Mouse (Mus musculus): ENCODE results near the gene Slc35g1. TPM values are rescaled to one million over a fixed set of nuclear protein-coding genes. Genes with fewer than 3 reads are reported as not detected.
A peak's percentile ranks its signal among the peaks of the same experiment; 100 is the strongest.

Gene Slc35g1
- 7.8 and 7.9 TPM in 2 replicates for polyA plus RNA-seq (2015; fragmentation: Nextera tagmentation; extraction: Ambion mirVana)

- ATAC-seq (ENCODE audit: low FRiP score, low TSS enrichment), result peak; percentile 94
- Histone ChIP-seq H3K27ac (ENCODE audit: low read length) (peak within 1 kb of the TSS; percentile 61; the same call in 1 of the 2 replicates), H3K27me3 (ENCODE audit: insufficient read depth, low read length) (no peaks in the 10 kb centered on the region), H3K4me2 (replicated peaks; ENCODE audit: low read depth, low read length) (peak within 1 kb of the TSS; percentile 91), H3K9me3 (ENCODE audit: low read length) (no peaks in the 10 kb centered on the region), H3K4me3 (ENCODE audit: low read length) (peak within 1 kb of the TSS; percentile 70), H3K36me3 (ENCODE audit: insufficient read depth, low read length) (no peaks in the 10 kb centered on the region), H3K4me1 (ENCODE audit: insufficient read depth, low read length) (0 out of 2 replicates have a peak, but pooled peaks cover 5% of the 10 kb centered on the region), H3K9ac (replicated peaks; ENCODE audit: low read length) (peak within 1 kb of the TSS; percentile 77)
- under 1% methylated on average over 63 of the region's 90 CpGs for WGBS
Measured at GRCm38 (mm10) chr19:38395701-38396632, at the start of gene Slc35g1. Gene Slc35g1, plus strand, starts transcription at chr19:38395980.

GRCm38 (mm10) chr19:38348271-38349012 is 47.3 kb upstream of the Slc35g1 start:
- H3K9me3 ChIP-seq (ENCODE audit: low read length), result peaks cover 10% of the 10 kb centered on the region; the same call in 1 of the 2 replicates
- ATAC-seq (ENCODE audit: low FRiP score, low TSS enrichment), result 0 out of 2 replicates have a peak, but pooled peaks have one; percentile 27
- H3K27me3 ChIP-seq (ENCODE audit: insufficient read depth, low read length), result peaks cover 12% of the 10 kb centered on the region
- H3K9ac ChIP-seq (replicated peaks; ENCODE audit: low read length), result no peak overlapping the region
- 0 out of 2 replicates have a peak, but pooled peaks cover 3% of the 10 kb centered on the region for H3K4me1 ChIP-seq (ENCODE audit: insufficient read depth, low read length)
- H3K4me2 ChIP-seq (replicated peaks; ENCODE audit: low read depth, low read length), result no peak overlapping the region
- 35% methylated on average over 13 of the region's 13 CpGs for WGBS
- no peak overlapping the region for H3K27ac ChIP-seq (ENCODE audit: low read length)
- no peak overlapping the region for H3K4me3 ChIP-seq (ENCODE audit: low read length)
- no peaks in the 10 kb centered on the region for H3K36me3 ChIP-seq (ENCODE audit: insufficient read depth, low read length)

GRCm38 (mm10) chr19:38349013-38349341 is 46.8 kb upstream of the Slc35g1 start:
- H3K27ac ChIP-seq (ENCODE audit: low read length), result no peak overlapping the region
- no peak for ATAC-seq (ENCODE audit: low FRiP score, low TSS enrichment)
- H3K4me2 ChIP-seq (replicated peaks; ENCODE audit: low read depth, low read length), result no peak overlapping the region
- H3K9me3 ChIP-seq (ENCODE audit: low read length), result peaks cover 10% of the 10 kb centered on the region; the same call in 1 of the 2 replicates
- H3K27me3 ChIP-seq (ENCODE audit: insufficient read depth, low read length), result peaks cover 9% of the 10 kb centered on the region
- 73% methylated on average over 5 of the region's 5 CpGs for WGBS
- no peak overlapping the region for H3K4me3 ChIP-seq (ENCODE audit: low read length)
- H3K9ac ChIP-seq (replicated peaks; ENCODE audit: low read length), result no peak overlapping the region
- H3K4me1 ChIP-seq (ENCODE audit: insufficient read depth, low read length), result 0 out of 2 replicates have a peak, but pooled peaks cover 3% of the 10 kb centered on the region
- no peaks in the 10 kb centered on the region for H3K36me3 ChIP-seq (ENCODE audit: insufficient read depth, low read length)

GRCm38 (mm10) chr19:38351202-38351601 is 44.6 kb upstream of the Slc35g1 start:
- H3K27me3 ChIP-seq (ENCODE audit: insufficient read depth, low read length), result peaks cover 7% of the 10 kb centered on the region
- H3K4me1 ChIP-seq (ENCODE audit: insufficient read depth, low read length), result 0 out of 2 replicates have a peak, but pooled peaks cover 3% of the 10 kb centered on the region
- no peak for ATAC-seq (ENCODE audit: low FRiP score, low TSS enrichment)
- no peak overlapping the region for H3K9ac ChIP-seq (replicated peaks; ENCODE audit: low read length)
- no peak overlapping the region for H3K4me3 ChIP-seq (ENCODE audit: low read length)
- H3K4me2 ChIP-seq (replicated peaks; ENCODE audit: low read depth, low read length), result no peak overlapping the region
- no peak overlapping the region for H3K27ac ChIP-seq (ENCODE audit: low read length)
- no peaks in the 10 kb centered on the region for H3K36me3 ChIP-seq (ENCODE audit: insufficient read depth, low read length)
- no peaks in the 10 kb centered on the region for H3K9me3 ChIP-seq (ENCODE audit: low read length)
- 88% methylated on average over 2 of the region's 2 CpGs for WGBS

GRCm38 (mm10) chr19:38351728-38352127 is 44.1 kb upstream of the Slc35g1 start:
- no peak for ATAC-seq (ENCODE audit: low FRiP score, low TSS enrichment)
- no peak overlapping the region for H3K27ac ChIP-seq (ENCODE audit: low read length)
- no peak overlapping the region for H3K4me3 ChIP-seq (ENCODE audit: low read length)
- no peaks in the 10 kb centered on the region for H3K36me3 ChIP-seq (ENCODE audit: insufficient read depth, low read length)
- peaks cover 7% of the 10 kb centered on the region for H3K27me3 ChIP-seq (ENCODE audit: insufficient read depth, low read length)
- H3K4me2 ChIP-seq (replicated peaks; ENCODE audit: low read depth, low read length), result no peak overlapping the region
- WGBS, result 88% methylated on average over 3 of the region's 3 CpGs
- no peak overlapping the region for H3K9ac ChIP-seq (replicated peaks; ENCODE audit: low read length)
- 0 out of 2 replicates have a peak, but pooled peaks cover 3% of the 10 kb centered on the region for H3K4me1 ChIP-seq (ENCODE audit: insufficient read depth, low read length)
- no peaks in the 10 kb centered on the region for H3K9me3 ChIP-seq (ENCODE audit: low read length)

GRCm38 (mm10) chr19:38352495-38353130 is 43.2 kb upstream of the Slc35g1 start:
- WGBS, result 42% methylated on average over 6 of the region's 6 CpGs
- ATAC-seq (ENCODE audit: low FRiP score, low TSS enrichment), result peak; percentile 46; the same call in 1 of the 2 replicates

GRCm38 (mm10) chr19:38354279-38354678 is 41.5 kb upstream of the Slc35g1 start:
- Histone ChIP-seq H3K4me3 (ENCODE audit: low read length) (no peak overlapping the region), H3K4me1 (ENCODE audit: insufficient read depth, low read length) (no peaks in the 10 kb centered on the region), H3K9ac (replicated peaks; ENCODE audit: low read length) (no peak overlapping the region), H3K36me3 (ENCODE audit: insufficient read depth, low read length) (no peaks in the 10 kb centered on the region), H3K4me2 (replicated peaks; ENCODE audit: low read depth, low read length) (no peak overlapping the region), H3K27me3 (ENCODE audit: insufficient read depth, low read length) (peaks cover 7% of the 10 kb centered on the region), H3K27ac (ENCODE audit: low read length) (no peak overlapping the region), H3K9me3 (ENCODE audit: low read length) (no peaks in the 10 kb centered on the region)
- ATAC-seq (ENCODE audit: low FRiP score, low TSS enrichment), result no peak
- 90% methylated on average over 1 of the region's 1 CpGs for WGBS

More at GRCm38 (mm10) chr19:38352495-38353130, 43.2 kb upstream of the Slc35g1 start:
- Histone ChIP-seq H3K9me3 (ENCODE audit: low read length) (no peaks in the 10 kb centered on the region), H3K9ac (replicated peaks; ENCODE audit: low read length) (no peak overlapping the region), H3K4me2 (replicated peaks; ENCODE audit: low read depth, low read length) (no peak overlapping the region), H3K4me1 (ENCODE audit: insufficient read depth, low read length) (0 out of 2 replicates have a peak, but pooled peaks cover 3% of the 10 kb centered on the region), H3K36me3 (ENCODE audit: insufficient read depth, low read length) (no peaks in the 10 kb centered on the region), H3K4me3 (ENCODE audit: low read length) (no peak overlapping the region), H3K27me3 (ENCODE audit: insufficient read depth, low read length) (peaks cover 7% of the 10 kb centered on the region), H3K27ac (ENCODE audit: low read length) (no peak overlapping the region)

GRCm38 (mm10) chr19:38354819-38355360 is 40.9 kb upstream of the Slc35g1 start:
- Histone ChIP-seq H3K9ac (replicated peaks; ENCODE audit: low read length) (no peak overlapping the region), H3K36me3 (ENCODE audit: insufficient read depth, low read length) (no peaks in the 10 kb centered on the region), H3K4me3 (ENCODE audit: low read length) (no peak overlapping the region), H3K9me3 (ENCODE audit: low read length) (no peaks in the 10 kb centered on the region), H3K27ac (ENCODE audit: low read length) (no peak overlapping the region), H3K4me1 (ENCODE audit: insufficient read depth, low read length) (no peaks in the 10 kb centered on the region), H3K27me3 (ENCODE audit: insufficient read depth, low read length) (peaks cover 7% of the 10 kb centered on the region), H3K4me2 (replicated peaks; ENCODE audit: low read depth, low read length) (no peak overlapping the region)
- ATAC-seq (ENCODE audit: low FRiP score, low TSS enrichment), result no peak
- WGBS, result 80% methylated on average over 10 of the region's 10 CpGs

GRCm38 (mm10) chr19:38356211-38356828 is 39.5 kb upstream of the Slc35g1 start:
- Histone ChIP-seq H3K4me1 (ENCODE audit: insufficient read depth, low read length) (no peaks in the 10 kb centered on the region), H3K4me2 (replicated peaks; ENCODE audit: low read depth, low read length) (no peak overlapping the region), H3K27ac (ENCODE audit: low read length) (no peak overlapping the region), H3K9me3 (ENCODE audit: low read length) (no peaks in the 10 kb centered on the region), H3K36me3 (ENCODE audit: insufficient read depth, low read length) (no peaks in the 10 kb centered on the region), H3K9ac (replicated peaks; ENCODE audit: low read length) (no peak overlapping the region), H3K27me3 (ENCODE audit: insufficient read depth, low read length) (no peaks in the 10 kb centered on the region; the same call in 1 of the 2 replicates), H3K4me3 (ENCODE audit: low read length) (no peak overlapping the region)
- ATAC-seq (ENCODE audit: low FRiP score, low TSS enrichment), result no peak
- 70% methylated on average over 8 of the region's 8 CpGs for WGBS

Measured in kidney, embryonic 16.5 days (tissue).